Mouse (Mus musculus) ES-E14 (cell line): ENCODE measurements at regions not wholly inside any gene's neighbourhood (a gene's known extent, or its start where the extent isn't known, plus 50 kb on each side); places are given as distances from the start of the nearest gene placed in this dataset.

ENCODE experiments used
- DNase-seq: peaks from one replicate; pipeline ENCODE4 v3.0.0-alpha.2; 2013; ENCODE audit warnings: low read depth, low spot score
- H3K27ac ChIP-seq: 2 replicates; pipeline ENCODE4 v1.5.1; 2012; ENCODE audit warnings: low read depth, mild to moderate bottlenecking, low read length, moderate library complexity, mixed read lengths; ENCODE audit not compliant: poor library complexity, insufficient read depth, severe bottlenecking
- H3K36me3 ChIP-seq: 2 replicates; pipeline ENCODE4 v1.6.1; 2012; ENCODE audit warnings: mild to moderate bottlenecking, low read length, moderate library complexity, mixed read lengths; ENCODE audit not compliant: control insufficient read depth, poor library complexity, insufficient read depth, severe bottlenecking
- H3K4me1 ChIP-seq, 2 experiments: fragments of 150-350 bp in 1 of 2; sonication (generic) in 1 of 2; 2 replicates each; pipeline ENCODE4 v1.6.1; 2012; ENCODE audit warnings: low read length in 2 of 2, mild to moderate bottlenecking in 1 of 2, mixed read lengths in 1 of 2; ENCODE audit not compliant: control insufficient read depth in 2 of 2, insufficient read depth in 2 of 2, poor library complexity in 1 of 2
- H3K4me3 ChIP-seq, 2 experiments: fragments of 150-350 bp in 1 of 2; sonication (generic) in 1 of 2; 2 replicates each; pipeline ENCODE4 v1.5.1; 2012; ENCODE audit warnings: low read length in 2 of 2, low read depth in 1 of 2, mild to moderate bottlenecking in 1 of 2, mixed read lengths in 1 of 2; ENCODE audit not compliant: insufficient read depth in 1 of 2, poor library complexity in 1 of 2, severe bottlenecking in 1 of 2
- H3K9ac ChIP-seq: 2 replicates; pipeline ENCODE4 v1.6.1; 2012; ENCODE audit warnings: low read depth, mild to moderate bottlenecking, low read length, mixed read lengths; ENCODE audit not compliant: poor library complexity, insufficient read depth, severe bottlenecking
- H3K9me3 ChIP-seq: fragments of 150-350 bp; sonication (generic); 2 replicates; pipeline ENCODE4 v1.6.1; 2012; ENCODE audit warnings: low read depth, mild to moderate bottlenecking, low read length; ENCODE audit not compliant: control insufficient read depth, insufficient read depth
- CHD2 ChIP-seq: IDR thresholded peaks from 2 replicates; pipeline ENCODE4 v1.6.1; 2014; ENCODE audit warnings: mild to moderate bottlenecking, low read depth, low read length, inconsistent platforms
- HCFC1 ChIP-seq: IDR thresholded peaks from 2 replicates; pipeline ENCODE4 v1.6.1; 2012; ENCODE audit warnings: low read length, inconsistent platforms, borderline replicate concordance; ENCODE audit not compliant: insufficient read depth
- MAFK ChIP-seq: IDR thresholded peaks from 2 replicates; pipeline ENCODE4 v1.6.1; 2014; ENCODE audit warnings: mild to moderate bottlenecking, low read depth, low read length, inconsistent platforms; ENCODE audit not compliant: insufficient read depth
- ZC3H11A ChIP-seq: IDR thresholded peaks from 2 replicates; pipeline ENCODE4 v1.6.1; 2012; ENCODE audit warnings: low read depth, mild to moderate bottlenecking, inconsistent platforms, low read length, borderline replicate concordance
- ZNF384 ChIP-seq: IDR thresholded peaks from 2 replicates; pipeline ENCODE4 v1.6.1; 2012; ENCODE audit warnings: low read depth, low read length, inconsistent platforms
- in situ Hi-C, 2 experiments: fragments of 600-800 bp; cut with MboI; formaldehyde crosslinking; loops; one replicate each; pipeline ENCODE4 v1.15.1; 2025; ENCODE audit warnings: low sequenced_read_pairs in 2 of 2, inconsistent platforms in 1 of 2; ENCODE audit not compliant: unreplicated experiment in 2 of 2

GRCm38 (mm10) chr6:54760541-54760940 lies 56.2 kb upstream of the Znrf2 start:
- Histone ChIP-seq H3K4me1 (peaks cover 13 to 22% of the 10 kb centered on the region in 2 experiments; a peak in 3 of 4 replicates), H3K4me3 (no peak overlapping the region), H3K27ac (no peak overlapping the region), H3K36me3 (no peaks in the 10 kb centered on the region), H3K9me3 (no peaks in the 10 kb centered on the region), H3K9ac (no peak overlapping the region)
- in situ Hi-C loops: no loop called here
- TF ChIP-seq HCFC1 (no peak), ZNF384 (no peak), MAFK (no peak), ZC3H11A (no peak), CHD2 (no peak)
- DNase-seq: no peak

GRCm38 (mm10) chr6:54762021-54762420 lies 54.7 kb upstream of the Znrf2 start:
- Histone ChIP-seq H3K4me1 (peaks cover 13 to 22% of the 10 kb centered on the region in 2 experiments; a peak in 3 of 4 replicates), H3K36me3 (no peaks in the 10 kb centered on the region), H3K9ac (no peak overlapping the region), H3K9me3 (no peaks in the 10 kb centered on the region), H3K27ac (no peak overlapping the region), H3K4me3 (no peak overlapping the region)
- TF ChIP-seq ZNF384 (no peak), ZC3H11A (no peak), CHD2 (no peak), MAFK (no peak), HCFC1 (no peak)
- no peak for DNase-seq
- in situ Hi-C loops: no loop called here

GRCm38 (mm10) chr6:54762499-54762898 lies 54.2 kb upstream of the Znrf2 start:
- in situ Hi-C loops: no loop called here
- DNase-seq: no peak
- no peaks in the 10 kb centered on the region for H3K36me3 ChIP-seq
- TF ChIP-seq MAFK (no peak), CHD2 (no peak), ZNF384 (no peak), HCFC1 (no peak)
- H3K27ac ChIP-seq: no peak overlapping the region
- H3K9me3 ChIP-seq: no peaks in the 10 kb centered on the region
- H3K4me1 ChIP-seq: peaks cover 13 to 24% of the 10 kb centered on the region in 2 experiments; a peak in 3 of 4 replicates
- no peak overlapping the region for H3K9ac ChIP-seq
- no peak overlapping the region for H3K4me3 ChIP-seq

GRCm38 (mm10) chr6:54763669-54764068 lies 53.0 kb upstream of the Znrf2 start:
- Histone ChIP-seq H3K27ac (no peak overlapping the region), H3K4me3 (no peak overlapping the region), H3K9ac (no peak overlapping the region), H3K4me1 (peaks cover 13 to 24% of the 10 kb centered on the region in 2 experiments; a peak in 3 of 4 replicates), H3K9me3 (no peaks in the 10 kb centered on the region), H3K36me3 (no peaks in the 10 kb centered on the region)
- DNase-seq: no peak
- in situ Hi-C loops: no loop called here
- no peak for TF ChIP-seq ZC3H11A
- no peak for TF ChIP-seq MAFK
- TF ChIP-seq CHD2: no peak
- TF ChIP-seq HCFC1: no peak
- TF ChIP-seq ZNF384: no peak

GRCm38 (mm10) chr6:54765715-54766114 lies 51.0 kb upstream of the Znrf2 start:
- Histone ChIP-seq H3K36me3 (no peaks in the 10 kb centered on the region), H3K27ac (no peak overlapping the region), H3K9ac (no peak overlapping the region), H3K4me1 (peaks cover 4 to 20% of the 10 kb centered on the region in 2 experiments; a peak in 2 of 4 replicates), H3K9me3 (no peaks in the 10 kb centered on the region), H3K4me3 (no peak overlapping the region)
- in situ Hi-C loops: no loop called here
- TF ChIP-seq ZC3H11A (no peak), CHD2 (no peak), ZNF384 (no peak)
- DNase-seq: no peak
